Mouse (Mus musculus): ENCODE measurements at regions not wholly inside any gene's neighbourhood (a gene's known extent, or its start where the extent isn't known, plus 50 kb on each side); places are given as distances from the start of the nearest gene placed in this dataset.
"Not testable (repeated sequence)": the region's sequence is repeated elsewhere in the genome, so short reads cannot be mapped to it uniquely, and the experiment has no call there.

GRCm38 (mm10) chr1:194452480-194452879 lies 165.5 kb upstream of the Plxna2 start:
- CTCF ChIA-PET = no interaction called here

GRCm38 (mm10) chr1:194443681-194444080 lies 174.3 kb upstream of the Plxna2 start:
- CTCF ChIA-PET = no interaction called here
- POLR2A ChIA-PET = no interaction called here

More at GRCm38 (mm10) chr1:194452480-194452879, 165.5 kb upstream of the Plxna2 start:
- POLR2A ChIA-PET = no interaction called here

DNA sequence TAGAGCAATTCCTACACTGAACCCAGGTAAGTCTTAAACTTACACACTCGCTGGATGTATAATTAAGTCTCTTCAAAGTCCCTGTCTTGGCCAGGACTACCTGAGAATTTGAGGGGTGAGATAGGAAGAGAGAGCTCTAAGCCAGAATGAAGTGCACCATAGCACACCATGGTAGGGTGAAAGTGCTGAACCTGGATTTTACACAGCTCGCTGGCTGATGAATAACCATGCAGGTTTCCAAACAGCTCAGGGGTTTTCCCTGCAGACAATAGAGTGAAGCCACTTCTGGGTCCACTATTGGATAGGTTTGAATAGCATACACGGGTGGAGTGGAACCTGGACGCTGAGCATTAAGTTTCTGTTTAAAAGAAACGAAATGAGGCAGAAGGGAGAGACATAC lies 180.7 kb upstream of the Plxna2 start:
- ChIA-PET CTCF (no interaction called here), POLR2A (no interaction called here)

DNA sequence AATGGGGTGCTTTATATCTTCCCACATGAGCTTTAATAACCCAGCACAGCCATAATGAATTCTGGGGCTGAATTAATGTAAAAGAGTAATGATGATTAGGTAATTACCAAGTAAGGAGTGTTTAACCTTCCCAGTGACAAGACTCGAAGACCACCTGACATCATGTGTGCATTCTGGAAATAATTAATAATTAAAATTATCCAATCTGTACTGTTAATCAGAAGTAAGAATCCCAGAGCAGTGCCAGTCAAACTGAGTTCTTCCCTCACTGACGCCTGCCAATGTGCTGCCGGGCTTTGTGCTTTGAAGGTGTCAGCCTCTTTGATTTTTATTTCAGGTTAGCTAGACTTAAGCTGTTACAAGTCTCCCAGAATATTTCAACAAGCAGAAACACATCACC lies 183.0 kb upstream of the Plxna2 start:
- ChIA-PET CTCF (no interaction called here), POLR2A (no interaction called here)

GRCm38 (mm10) chr1:194428586-194428985 lies 189.4 kb upstream of the Plxna2 start:
- ChIA-PET CTCF (no interaction called here), POLR2A (no interaction called here)

GRCm38 (mm10) chr1:194426293-194426692 lies 191.7 kb upstream of the Plxna2 start:
- CTCF ChIA-PET = no interaction called here

GRCm38 (mm10) chr1:194424201-194424600 lies 193.8 kb upstream of the Plxna2 start:
- CTCF ChIA-PET = no interaction called here
- POLR2A ChIA-PET = no interaction called here

More at GRCm38 (mm10) chr1:194426293-194426692, 191.7 kb upstream of the Plxna2 start:
- POLR2A ChIA-PET = no interaction called here

- ChIA-PET POLR2A (no interaction called here), CTCF (no interaction called here)
Observed at GRCm38 (mm10) chr1:194412193-194412592, 205.8 kb upstream of the Plxna2 start.

GRCm38 (mm10) chr1:194411788-194412187 lies 206.2 kb upstream of the Plxna2 start:
- CTCF ChIA-PET = no interaction called here
- POLR2A ChIA-PET = no interaction called here

GRCm38 (mm10) chr1:194399281-194399680 lies 218.7 kb upstream of the Plxna2 start:
- CTCF ChIA-PET = interaction anchor here in 1 of 4 experiments (0.6 kb wide), 1 partner anchor 225 kb away, joined by 18 read pairs; no protein-coding TSS in a partner anchor
- POLR2A ChIA-PET = no interaction called here

DNA sequence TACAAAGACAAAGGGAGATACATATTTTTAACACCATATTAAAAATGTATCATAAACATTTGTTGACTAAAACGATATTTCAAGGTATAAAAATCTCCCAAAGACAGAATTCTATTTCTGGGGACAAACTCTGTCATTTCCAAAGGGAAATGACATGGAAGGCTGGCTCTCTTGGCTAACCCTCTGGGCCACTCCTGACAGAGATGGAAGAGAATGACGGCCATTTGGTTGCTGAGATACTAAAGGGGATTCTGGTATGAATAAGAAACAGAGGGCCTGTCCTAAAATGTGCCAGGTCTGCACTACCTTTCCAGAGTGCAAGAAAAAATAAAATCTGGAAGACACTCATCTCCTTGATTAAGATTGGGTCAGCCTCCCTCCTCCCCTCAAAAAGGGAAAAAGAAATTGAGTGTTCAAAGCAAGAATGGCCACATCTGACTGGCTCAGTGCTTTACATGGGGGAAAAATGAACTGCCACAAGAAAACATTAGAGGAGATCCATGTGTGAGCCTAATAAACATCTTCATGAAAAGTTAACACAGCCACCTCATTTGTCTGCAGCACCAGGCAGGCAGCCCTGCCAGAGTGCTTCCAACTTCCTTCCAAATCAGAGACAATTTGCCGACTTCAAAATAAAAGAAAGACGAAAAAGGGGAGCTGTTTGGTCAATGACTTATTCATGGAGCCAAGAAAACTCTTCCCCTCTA lies 221.1 kb upstream of the Plxna2 start:
- ChIA-PET CTCF (no interaction called here), POLR2A (no interaction called here)

- POLR2A ChIA-PET = no interaction called here
- CTCF ChIA-PET = no interaction called here
Observed at GRCm38 (mm10) chr1:194393720-194394119, 224.3 kb upstream of the Plxna2 start.

- POLR2A ChIA-PET = no interaction called here
- CTCF ChIA-PET = no interaction called here
Observed at GRCm38 (mm10) chr1:194390202-194390601, 227.8 kb upstream of the Plxna2 start.

GRCm38 (mm10) chr1:194378135-194378534 lies 239.9 kb upstream of the Plxna2 start:
- ChIA-PET CTCF (no interaction called here), POLR2A (no interaction called here)

DNA sequence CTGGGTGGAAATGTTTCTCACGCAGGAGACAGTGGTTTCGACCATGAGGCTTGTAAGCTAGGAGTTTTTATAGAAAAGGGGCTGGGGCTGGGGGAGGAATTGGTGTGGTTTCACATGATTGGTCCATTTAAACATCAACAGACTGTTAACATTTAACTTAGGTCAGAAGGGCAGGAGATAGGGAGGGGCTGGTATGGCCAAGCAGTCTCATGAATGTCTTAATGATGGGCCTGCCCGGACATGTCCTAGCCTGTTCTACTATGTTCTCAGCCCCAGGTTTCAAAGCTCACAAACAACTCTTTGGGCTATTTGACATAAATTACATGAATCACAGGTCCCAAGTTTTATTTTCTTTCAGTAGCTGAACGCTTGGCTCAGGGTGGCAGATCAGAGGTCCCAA lies 244.5 kb upstream of the Plxna2 start:
- POLR2A ChIA-PET, CTCF ChIA-PET: not testable (repeated sequence)

GRCm38 (mm10) chr1:194363917-194364316 lies 254.1 kb upstream of the Plxna2 start:
- CTCF ChIA-PET = interaction anchor here in 1 of 4 experiments (0.7 kb wide), 1 partner anchor 14 kb away, joined by 20 read pairs; no protein-coding TSS in a partner anchor
- POLR2A ChIA-PET = interaction anchor here in 1 of 4 experiments (0.7 kb wide), 1 partner anchor 342 kb away, joined by 5 read pairs; no protein-coding TSS in a partner anchor

- POLR2A ChIA-PET = interaction anchor here in 1 of 4 experiments (0.7 kb wide), 1 partner anchor 342 kb away, joined by 5 read pairs; no protein-coding TSS in a partner anchor
- CTCF ChIA-PET = interaction anchor here in 1 of 4 experiments (0.7 kb wide), 1 partner anchor 13 kb away, joined by 20 read pairs; no protein-coding TSS in a partner anchor
Observed at GRCm38 (mm10) chr1:194363129-194363768, 254.8 kb upstream of the Plxna2 start.

DNA sequence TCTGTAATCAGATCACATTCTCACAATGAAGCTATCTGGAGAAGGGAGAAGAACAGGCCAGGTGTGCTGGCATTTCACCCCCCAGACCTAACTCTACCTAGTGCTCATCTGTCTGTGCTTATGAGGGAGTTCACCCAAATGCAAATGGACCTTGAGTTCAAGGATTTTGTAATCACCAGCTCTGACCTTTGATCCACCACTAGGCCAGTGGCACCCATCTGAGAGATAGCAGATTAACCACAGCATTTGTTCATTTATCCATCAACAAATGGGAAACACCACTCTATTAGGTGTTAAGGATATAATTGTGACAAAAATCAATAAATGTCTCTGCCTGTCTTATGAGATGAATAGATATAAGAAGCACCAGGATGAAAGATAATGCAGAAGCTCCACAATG lies 255.7 kb upstream of the Plxna2 start:
- CTCF ChIA-PET = interaction anchor here in 1 of 4 experiments (0.6 kb wide), 1 partner anchor 191 kb away, joined by 4 read pairs; no protein-coding TSS in a partner anchor
- POLR2A ChIA-PET = no interaction called here

GRCm38 (mm10) chr1:194361316-194361715 lies 256.7 kb upstream of the Plxna2 start:
- POLR2A ChIA-PET = interaction anchor here in 1 of 4 experiments (0.6 kb wide), 1 partner anchor 1098 kb away, joined by 4 read pairs; no protein-coding TSS in a partner anchor
- CTCF ChIA-PET = no interaction called here

- CTCF ChIA-PET = no interaction called here
- POLR2A ChIA-PET = no interaction called here
Observed at GRCm38 (mm10) chr1:194354332-194355120, 263.5 kb upstream of the Plxna2 start.

Data from embryonic stem cell, embryonic (primary cell).